Mouse (Mus musculus) lung, adult 2 months (tissue): ENCODE data around the gene Epha3.

Experiments used
- CTCF ChIP-seq: fragments of 200-500 bp; IDR thresholded peaks from 2 replicates; pipeline ENCODE4 v1.5.1; 2011; ENCODE audit warnings: mild to moderate bottlenecking, low read length, control low read depth; ENCODE audit not compliant: insufficient read depth
- POLR2A ChIP-seq: fragments of 200-500 bp; IDR thresholded peaks from 2 replicates; pipeline ENCODE4 v1.6.1; 2011; ENCODE audit warnings: low read depth, mild to moderate bottlenecking, control low read depth, low read length, borderline replicate concordance; ENCODE audit errors: extremely low read depth

DNA sequence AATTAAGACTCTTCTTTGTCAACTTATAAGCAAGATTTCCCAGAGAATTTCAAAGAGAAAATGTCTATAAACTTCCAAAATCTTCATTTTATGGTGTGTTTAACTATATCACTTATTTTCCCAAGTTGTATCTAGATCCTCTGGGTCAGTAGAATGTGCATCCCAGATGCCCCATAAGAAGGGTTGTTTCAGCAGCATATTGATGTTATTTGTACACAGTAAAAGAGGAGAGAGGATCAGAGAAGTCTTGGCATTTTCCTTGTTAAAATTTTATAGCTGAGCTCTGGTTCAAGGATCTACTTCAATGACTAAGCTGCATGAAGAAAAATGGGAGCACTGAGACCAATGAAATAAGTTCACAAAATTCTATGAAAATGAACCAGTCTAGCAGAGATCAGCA, 324.5 kb downstream of the Epha3 start:
- TF ChIP-seq POLR2A (no peak), CTCF (no peak)
